Mouse (Mus musculus): ENCODE data around the gene Nlgn1.

Nlgn1 gene

DNA sequence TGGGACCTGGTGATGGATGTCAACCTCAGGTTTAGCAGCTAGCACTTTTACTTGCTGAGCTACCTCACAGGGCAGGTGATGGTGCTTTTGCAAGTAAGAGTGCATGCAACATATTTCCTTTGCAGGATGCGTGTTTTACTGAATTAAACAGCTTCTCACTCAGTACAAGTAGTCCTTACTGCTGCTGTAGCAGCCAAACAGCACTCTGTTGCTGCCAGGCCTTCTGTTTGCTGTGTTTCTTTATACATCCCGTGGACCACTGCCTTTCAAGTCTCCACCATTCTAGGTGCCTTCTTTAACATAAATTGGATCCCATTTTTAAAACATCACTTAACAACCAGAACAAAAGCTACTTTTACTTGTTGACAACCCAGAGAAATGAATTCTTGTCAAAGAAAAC lies 502.0 kb downstream of the Nlgn1 start:
- no peak for DNase-seq (ENCODE audit: low spot score)

DNA sequence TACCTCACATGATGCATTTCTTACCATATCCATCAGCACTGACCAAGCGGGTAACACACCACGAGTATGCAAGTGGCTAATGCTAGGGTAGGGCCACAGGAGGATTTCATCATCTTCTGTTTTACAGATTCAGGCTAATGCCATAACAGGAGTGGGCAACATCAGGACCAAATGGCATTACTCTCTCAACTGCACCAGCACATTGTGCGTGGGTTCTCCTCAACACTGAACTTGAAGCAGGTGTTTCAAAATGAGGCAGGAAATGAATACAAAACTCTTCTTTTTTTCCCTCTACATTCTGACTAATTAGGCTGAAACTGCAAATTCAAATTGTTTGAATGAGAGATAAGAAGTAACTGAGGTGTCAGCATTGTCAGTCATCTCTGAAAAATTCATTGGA lies 518.9 kb downstream of the Nlgn1 start:
- DNase-seq (ENCODE audit: low spot score): no peak

DNA sequence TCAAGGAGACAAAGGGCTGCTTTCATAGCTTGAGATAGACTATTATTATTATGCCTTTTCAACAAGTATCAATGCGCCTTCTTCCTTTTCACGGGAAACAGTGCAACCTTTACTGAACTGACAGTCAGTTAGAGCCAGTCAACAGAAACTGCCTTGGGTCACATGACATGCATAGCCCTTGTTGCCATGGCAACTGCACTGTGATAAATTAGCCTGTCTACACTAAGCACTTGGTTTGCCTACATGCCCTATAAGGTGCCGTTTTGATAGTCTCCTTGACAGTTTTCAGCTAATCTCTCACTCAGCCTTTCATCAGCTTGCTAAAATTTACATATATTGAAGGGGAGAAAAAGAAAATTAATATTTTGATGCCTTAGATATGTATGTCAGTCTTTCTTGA lies 524.7 kb downstream of the Nlgn1 start:
- peak; percentile 92 for DNase-seq (ENCODE audit: low spot score)

DNA sequence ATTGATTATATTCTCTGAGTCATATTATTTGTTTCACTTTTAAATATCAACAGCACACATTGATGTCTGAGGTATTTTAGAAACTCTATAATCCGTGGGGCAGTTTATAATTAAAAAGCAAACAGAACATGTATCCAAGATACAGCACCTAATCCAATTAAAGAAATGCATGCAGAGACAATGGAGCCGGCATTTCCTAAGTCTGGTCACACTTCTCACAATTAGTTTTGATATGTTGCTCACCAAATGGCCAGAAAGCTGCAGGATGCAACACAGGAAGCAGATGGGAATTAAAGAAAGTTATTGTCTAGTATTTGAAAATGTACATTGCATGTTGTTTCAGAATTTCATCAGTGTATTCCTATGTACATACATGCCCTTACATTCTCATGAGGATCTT lies 550.6 kb downstream of the Nlgn1 start:
- DNase-seq (ENCODE audit: low spot score): no peak

DNA sequence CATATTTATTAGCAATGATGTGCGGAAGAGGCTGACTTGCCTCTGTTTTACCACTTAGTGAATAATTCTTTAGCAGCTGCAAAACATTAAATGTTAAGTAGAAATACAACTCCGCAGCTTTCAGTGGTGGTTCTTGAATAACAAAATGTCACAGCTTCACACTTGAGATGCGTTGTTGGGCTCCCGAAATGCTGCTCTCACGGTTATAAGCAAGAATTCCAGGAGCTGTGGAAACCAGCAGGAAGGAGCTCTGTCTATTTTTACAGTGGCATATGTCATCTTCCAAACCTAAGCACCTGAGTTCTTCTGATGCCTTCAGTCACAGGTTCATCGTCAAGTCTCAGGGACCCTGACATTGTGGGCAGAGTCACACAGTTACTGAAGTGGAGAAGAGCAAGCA lies 556.8 kb downstream of the Nlgn1 start:
- DNase-seq (ENCODE audit: low spot score): no peak

DNA sequence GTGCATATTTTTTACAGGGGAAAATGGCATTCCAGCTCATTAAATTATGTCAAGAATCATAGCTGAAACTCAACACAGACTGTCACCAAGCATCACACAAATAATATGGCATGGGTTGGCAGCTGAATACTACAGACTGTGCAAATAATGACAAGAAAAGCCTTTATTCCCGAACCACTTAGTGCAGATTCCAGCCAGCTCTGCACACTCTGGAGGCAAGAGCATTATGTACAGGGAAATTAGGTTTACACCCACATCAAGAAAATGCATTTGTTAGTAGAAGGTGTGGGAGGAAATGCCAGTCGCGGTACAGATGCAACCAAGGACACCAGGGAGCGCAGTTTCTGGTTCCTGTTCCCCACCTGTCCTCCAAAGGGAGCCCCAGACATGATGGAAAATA lies 558.4 kb downstream of the Nlgn1 start:
- no peak for DNase-seq (ENCODE audit: low spot score)

DNA sequence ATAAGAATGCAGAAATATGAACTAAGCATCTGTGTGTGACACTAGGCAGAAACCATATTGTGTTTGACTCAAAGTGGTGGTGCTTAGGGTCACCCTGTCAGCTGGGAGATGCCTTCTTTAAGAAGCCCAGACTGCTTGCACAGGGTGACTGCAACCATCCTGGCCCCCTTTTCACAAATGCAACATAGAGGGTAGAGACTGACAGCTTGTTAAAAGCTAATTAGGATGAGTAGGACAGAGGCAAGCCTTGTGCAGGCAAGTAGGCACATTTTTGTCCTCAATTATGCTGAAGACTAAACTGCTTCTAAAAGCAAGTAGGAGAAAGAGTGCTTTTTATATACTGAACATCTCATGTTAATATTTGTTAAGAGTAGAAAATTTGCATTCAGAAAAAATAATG lies 558.8 kb downstream of the Nlgn1 start:
- DNase-seq (ENCODE audit: low spot score): no peak

DNA sequence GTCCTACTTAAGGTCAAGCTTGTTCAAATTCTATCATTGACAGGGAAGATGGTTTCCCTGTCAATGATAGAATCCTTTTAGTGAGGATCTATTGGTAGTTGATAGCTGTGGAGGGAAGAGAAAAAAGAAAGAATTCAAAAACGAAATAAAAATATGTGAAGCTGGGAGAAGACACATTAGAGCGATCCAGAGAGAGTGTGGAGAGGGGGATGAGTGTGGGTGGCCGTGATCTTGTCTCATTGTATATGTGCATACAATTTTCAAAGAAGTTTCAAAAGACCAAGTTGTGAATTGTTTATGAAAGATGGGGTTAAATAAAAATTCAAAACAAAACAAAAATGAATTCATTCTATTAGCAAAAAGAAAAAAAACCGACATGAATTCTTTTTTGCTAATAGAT lies 568.6 kb downstream of the Nlgn1 start:
- no peak for DNase-seq (ENCODE audit: low spot score)

DNA sequence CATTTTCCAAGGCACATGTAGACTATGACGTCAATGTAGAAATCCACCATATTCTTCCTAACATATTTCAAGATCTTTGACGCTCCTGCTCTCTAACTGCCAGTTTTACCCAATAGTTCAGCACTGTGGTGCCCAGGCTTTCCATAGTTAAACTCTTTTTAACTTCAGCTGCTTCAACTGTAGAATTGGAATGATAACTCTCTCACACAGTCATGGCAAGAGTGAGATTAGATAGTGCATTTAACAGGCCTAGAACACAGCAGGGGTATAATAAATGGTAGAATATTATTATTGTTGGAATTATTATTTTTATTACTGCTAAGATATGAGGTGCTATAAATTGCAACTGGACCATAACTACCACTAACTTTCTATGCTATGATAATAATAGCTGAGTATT lies 574.4 kb downstream of the Nlgn1 start:
- no peak for DNase-seq (ENCODE audit: low spot score)

DNA sequence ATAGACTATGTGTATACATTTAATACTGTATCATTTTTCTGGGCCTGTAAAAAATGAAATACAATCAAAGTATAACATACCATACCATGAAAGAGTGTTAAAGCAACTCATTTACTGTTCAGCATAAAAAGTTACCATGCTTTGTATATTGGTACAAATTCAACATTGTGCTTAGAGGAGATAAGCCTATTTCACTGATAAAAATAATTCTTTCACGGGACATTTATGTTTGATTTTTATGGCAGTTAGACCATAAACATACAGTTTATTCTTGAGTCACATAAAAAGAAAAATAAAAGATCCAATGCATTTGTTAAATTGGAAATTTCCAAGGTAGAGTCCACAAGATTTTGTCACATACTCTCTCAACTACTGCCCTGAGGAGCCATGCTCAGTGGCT lies 608.1 kb downstream of the Nlgn1 start:
- DNase-seq (ENCODE audit: low spot score): no peak

DNA sequence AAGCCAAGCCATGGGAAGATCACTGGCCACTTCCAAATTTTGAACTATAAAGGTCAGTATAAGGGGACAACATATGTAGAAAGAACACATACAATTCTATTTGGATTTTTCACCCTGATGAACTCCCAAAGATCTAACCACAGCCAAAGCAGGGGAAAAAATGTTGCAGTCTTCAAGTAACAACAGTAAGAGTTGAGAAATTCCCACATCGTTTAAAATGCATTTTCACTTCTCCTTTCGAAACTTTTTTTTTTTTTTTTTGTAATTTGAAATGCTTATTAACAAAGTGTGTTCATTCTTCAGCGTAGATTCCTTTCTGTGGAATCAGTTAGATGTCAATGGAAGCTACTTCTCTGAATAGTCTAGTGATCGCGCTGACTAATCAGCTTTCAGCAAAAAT lies 610.8 kb downstream of the Nlgn1 start:
- DNase-seq (ENCODE audit: low spot score): no peak

DNA sequence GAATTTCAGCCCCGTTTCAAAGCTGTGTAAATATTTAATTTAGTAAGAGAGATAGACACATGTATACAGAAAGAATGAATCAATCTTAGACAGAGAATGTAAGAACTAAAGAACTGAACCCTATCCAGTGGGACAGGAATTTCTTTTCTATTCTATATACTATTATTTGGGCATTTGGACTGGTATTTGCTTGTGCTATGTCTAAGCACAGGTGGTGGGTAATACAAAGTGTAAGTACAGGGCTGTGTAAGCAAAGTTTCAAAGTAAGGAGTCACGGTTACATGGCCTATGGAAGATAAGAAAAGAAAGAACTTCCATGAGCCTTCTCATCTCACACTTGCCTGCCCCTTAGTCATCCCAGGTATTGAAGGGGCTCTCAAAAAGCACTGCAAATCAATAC lies 624.9 kb downstream of the Nlgn1 start:
- no peak for DNase-seq (ENCODE audit: low spot score)

DNA sequence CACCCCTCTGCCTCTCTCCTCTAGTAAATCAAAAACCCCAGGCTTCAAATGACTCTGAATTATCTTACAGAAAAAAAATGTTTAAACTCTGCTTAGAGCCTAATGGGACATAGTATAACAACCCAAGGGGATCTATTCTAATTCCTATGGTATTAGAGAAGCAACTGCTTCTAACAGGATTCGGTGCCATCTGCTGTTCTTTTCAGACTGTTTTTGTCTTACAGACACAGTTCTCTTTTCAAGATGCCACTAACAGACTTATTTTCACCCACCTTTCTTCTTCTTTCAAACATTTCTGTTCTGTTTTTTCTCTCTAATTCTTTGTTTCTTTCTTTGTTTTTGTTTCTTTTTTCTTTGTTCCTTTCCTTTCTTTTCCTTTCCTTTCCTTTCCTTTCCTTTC lies 635.0 kb downstream of the Nlgn1 start:
- no peak for DNase-seq (ENCODE audit: low spot score)

DNA sequence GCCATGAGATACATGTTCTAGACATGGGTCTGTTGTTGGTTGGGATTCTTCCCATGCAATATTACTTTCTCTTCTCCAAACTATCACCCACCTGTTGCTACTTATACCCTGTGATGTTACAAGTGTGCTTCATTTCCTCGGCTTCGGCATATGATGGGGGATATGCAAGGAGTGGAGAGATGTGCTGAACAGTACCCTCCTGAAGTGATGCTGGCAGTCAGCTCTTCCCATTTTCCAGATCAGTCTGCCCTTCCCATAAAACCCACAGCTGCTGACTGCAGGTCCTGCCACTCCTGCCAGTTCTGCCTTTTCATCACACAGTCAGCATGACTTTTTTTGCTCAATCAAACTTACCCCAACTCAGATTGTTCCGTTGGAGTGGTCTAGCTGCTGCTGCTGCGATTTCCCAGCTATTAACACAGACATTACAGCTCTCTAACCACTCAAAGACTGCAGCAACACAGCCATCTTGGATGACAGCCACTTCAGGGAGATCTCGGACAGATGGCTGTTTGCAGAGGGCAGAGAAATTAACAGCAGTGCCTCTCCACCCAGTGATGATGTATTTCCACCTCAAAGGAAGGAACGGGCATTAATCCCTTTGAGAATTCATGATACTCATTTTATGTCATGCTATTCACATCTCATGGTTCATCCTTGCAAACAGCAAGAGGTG lies 643.3 kb downstream of the Nlgn1 start:
- DNase-seq (ENCODE audit: low spot score): no peak

DNA sequence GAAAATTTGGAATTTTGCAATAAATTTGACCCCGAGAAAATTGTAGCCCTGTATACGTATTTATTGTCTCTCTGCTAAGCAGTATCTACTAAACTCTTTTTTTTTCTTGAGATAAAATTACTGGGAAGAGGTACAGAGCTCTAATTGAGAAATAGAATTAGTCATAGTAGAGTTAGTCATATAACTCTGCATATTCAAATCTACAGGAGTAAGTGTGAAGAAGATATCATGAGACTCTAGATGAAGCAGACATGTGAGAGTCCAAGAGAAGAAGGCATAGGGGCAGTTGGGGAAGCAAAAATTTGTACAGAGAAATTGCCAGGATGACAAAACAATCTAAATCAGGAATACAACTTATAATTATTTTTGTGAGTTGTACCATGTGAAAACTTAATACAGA lies 648.6 kb downstream of the Nlgn1 start:
- no peak for DNase-seq (ENCODE audit: low spot score)

DNA sequence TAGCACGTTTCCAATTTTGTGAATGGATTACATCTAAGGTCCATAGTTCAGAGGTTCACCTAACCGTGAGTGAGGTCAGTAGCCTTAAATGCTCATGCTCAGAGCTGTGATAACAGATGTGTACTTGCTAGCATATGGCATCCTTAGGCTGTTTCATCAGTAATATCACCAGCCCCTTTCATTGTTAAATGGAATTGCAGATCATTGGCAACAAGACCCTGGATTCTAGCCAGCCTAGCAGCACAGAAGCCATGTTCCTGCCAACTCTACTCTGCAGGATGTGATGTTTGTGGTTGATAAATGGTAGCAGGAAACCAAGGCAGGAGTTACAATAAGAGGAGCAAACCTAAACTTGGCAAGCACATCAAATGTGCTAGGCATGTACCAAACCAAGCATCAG lies 652.9 kb downstream of the Nlgn1 start:
- no peak for DNase-seq (ENCODE audit: low spot score)

DNA sequence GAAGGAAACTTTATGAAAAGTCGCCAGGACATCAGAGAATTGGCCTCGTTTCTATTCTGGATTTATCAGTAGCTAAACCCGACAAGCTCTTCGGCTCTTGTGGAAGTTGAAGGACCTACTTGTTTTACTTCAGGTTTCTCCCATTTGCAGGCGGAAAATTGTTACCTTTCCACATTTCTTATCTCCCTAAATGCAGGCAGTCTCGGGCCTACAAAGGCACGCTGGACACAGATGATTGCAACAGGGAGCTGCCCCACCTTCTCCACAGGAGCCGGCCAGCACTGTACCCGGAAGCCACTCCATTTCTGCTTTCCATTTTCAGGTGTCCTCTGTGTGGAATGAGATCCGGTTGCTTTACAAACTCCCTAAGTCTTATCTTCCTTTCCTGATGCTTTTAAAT lies 656.4 kb downstream of the Nlgn1 start:
- DNase-seq (ENCODE audit: low spot score): no peak

DNA sequence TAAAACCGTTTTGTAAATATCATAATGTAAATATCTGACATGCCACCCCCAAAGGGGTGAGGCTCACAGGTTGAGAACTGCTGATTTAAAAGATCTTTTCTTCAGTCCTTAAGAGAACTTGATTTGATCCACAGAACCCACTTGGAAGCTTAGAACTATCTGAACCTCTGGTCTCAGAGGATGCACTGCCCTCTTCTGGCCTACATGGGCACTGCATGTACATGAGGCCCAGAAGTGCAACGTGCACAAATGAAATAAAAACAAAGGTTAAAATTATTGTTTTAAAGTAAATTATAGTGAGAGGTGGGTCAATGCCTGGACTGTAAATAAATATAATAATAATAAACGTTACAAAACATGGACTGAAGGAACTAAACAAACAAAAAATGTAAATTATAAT lies 657.2 kb downstream of the Nlgn1 start:
- peak; percentile 60 for DNase-seq (ENCODE audit: low spot score)

DNA sequence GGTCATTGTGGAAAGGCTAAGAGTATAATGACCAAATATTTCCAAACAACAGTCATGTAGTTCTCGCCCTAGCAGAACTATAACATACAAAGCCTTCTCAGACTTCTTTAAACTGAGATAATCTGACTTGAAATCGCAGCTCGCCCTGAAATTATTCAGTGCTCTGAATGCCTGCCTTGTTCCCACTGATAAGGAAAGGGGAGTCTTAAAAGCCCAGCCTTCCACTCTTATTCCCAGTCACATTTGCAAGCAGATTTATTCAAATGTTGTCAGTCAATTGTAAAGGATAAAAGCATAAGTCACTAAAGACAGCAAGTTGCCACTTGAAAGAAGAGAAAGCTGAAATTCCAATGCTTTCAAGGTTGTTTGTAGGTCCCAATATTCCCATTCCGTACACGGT lies 658.9 kb downstream of the Nlgn1 start:
- DNase-seq (ENCODE audit: low spot score): no peak

DNA sequence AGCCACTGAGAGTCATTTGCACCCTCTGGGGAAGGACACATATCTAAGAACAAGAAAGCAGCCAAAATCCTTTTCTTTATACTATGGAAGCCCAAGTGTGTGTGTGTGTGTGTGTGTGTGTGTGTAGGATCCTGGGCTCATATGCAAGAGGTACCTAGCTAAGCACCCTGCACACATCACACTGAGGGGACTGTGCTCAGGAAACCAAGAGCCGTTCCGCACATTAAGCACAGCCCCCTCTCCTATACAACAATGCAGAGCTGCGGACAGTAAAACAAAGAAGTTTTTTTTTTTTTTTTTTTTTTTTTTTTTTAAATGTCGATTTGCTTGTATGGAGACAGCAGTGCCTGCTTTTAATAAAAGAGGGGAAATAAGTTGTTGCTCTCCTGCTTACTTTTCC lies 659.5 kb downstream of the Nlgn1 start:
- DNase-seq (ENCODE audit: low spot score): no peak

DNA sequence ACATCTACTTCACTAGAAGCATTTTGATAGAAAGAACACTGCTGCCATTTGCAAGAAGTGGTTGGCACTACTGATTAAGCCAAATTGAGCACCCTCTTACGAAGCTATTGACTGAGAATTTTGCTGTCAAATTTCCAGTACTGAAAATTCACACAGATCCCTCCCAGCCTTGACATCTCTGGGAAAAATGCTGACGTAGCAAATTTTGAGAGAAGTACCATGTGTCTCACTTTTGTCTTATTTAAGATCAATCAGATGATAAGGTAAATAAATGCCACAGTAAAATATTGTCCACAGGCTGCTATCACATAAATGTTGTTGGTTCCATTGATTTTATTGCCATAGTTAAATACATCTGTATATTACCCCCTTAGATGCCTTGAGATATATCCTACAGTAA lies 668.8 kb downstream of the Nlgn1 start:
- no peak for DNase-seq (ENCODE audit: low spot score)

DNA sequence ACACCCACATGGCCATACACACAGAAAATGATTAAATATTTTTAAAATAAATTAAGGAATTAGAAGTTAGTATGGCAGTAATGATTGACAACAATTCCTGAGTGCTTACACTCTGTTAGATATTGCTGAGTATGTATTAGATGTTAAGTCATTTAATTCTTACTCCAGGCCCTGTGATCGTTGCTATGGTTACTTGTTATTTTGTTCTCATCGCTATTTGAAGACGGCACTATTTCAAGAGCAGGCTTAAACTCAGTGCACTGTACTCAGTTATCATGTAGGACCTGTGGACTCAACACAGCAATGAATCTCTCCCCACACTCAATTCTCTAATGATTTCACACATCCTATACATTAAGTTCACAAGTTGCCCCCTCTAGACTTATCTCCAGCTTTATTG lies 672.0 kb downstream of the Nlgn1 start:
- no peak for DNase-seq (ENCODE audit: low spot score)

DNA sequence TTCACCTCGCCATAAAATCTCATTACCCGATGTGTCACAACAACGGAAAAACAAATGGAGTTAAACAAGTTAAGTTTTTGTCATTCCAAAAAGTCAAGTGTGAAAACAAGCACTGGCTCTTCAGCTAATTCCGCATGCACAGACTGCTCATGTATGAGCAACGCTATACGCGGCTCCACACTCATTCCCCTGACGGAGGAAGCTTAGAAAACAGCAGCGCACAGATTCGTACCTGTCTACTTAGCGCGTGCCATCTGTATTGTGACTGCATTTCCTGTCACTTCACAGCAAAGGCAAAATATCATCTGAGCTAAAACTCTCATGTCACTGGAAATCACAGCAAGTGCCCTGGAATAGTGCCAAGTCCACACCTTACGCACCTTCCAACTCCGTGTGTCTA lies 674.3 kb downstream of the Nlgn1 start:
- DNase-seq (ENCODE audit: low spot score): no peak

DNA sequence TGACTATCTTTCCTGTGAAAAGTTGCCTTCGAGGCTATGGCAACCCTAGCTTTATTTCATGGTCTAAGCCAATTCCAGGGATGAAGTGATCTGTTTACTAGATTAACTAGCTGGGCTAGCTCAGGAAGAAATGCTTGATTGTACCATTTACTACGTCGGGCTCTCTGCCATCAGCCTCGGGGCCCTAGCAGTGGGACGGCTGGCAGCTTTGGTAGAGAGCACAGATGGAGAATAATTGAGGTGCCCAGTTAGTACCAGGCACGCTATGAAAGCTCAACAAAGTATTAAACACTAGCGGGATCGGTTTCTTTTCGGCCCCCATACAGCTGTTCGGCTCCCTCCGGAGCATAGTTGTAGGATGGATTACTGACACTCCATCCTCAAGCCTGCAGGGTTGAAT lies 675.2 kb downstream of the Nlgn1 start:
- no peak for DNase-seq (ENCODE audit: low spot score)

DNA sequence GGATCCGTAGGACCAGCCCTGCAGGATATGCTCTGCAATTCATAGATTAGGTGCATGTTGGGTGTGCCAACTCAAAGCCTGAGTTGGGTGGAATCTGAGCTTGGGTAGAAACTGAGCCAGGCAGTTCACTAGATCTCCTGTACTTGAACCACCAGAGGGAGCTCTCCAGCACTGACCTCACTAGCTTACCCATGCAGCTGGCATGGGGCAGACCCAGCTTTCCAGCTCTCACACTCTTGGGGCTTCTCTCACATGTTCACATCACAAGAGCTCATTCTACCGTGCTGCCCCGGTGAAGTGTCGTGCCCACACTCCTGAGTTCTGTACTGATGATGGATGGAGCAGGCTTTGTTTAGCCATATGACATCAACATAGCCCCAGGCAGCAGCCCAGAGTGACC lies 679.2 kb downstream of the Nlgn1 start:
- peak; percentile 51 for DNase-seq (ENCODE audit: low spot score)

All from embryo, embryonic 10 days (tissue).